Mouse (Mus musculus) CH12.LX (cell line): ENCODE results near the gene Snrpd3. TPM values are rescaled to one million over a fixed set of nuclear protein-coding genes. Genes with fewer than 3 reads are reported as not detected.

ENCODE experiments used
- DNase-seq: peaks from one replicate; pipeline ENCODE4 v3.0.0-alpha.2; 2013; ENCODE audit errors: extremely low read depth
- H3K27ac ChIP-seq: 2 replicates; pipeline ENCODE4 v1.5.1; 2012; ENCODE audit warnings: low read depth, mild to moderate bottlenecking, control low read depth, moderate library complexity; ENCODE audit not compliant: insufficient read depth
- H3K27me3 ChIP-seq: replicated peaks from 2 replicates; pipeline ENCODE3; 2012; ENCODE audit warnings: inconsistent platforms
- H3K36me3 ChIP-seq, 2 experiments: replicated peaks in 1 of 2; 2 replicates each; pipeline versions ENCODE3 to v1.6.1; 2012; ENCODE audit warnings: inconsistent platforms in 1 of 2, low read length in 1 of 2, mild to moderate bottlenecking in 1 of 2, mixed read lengths in 1 of 2, moderate library complexity in 1 of 2; ENCODE audit not compliant: control insufficient read depth in 1 of 2, insufficient read depth in 1 of 2
- H3K4me1 ChIP-seq, 2 experiments: 2 replicates each; pipeline ENCODE4 v1.6.1; 2012; ENCODE audit warnings: inconsistent platforms in 1 of 2, moderate library complexity in 1 of 2; ENCODE audit not compliant: insufficient read depth in 2 of 2, control insufficient read depth in 1 of 2
- H3K4me2 ChIP-seq: 2 replicates; pipeline ENCODE4 v1.6.1; 2012; ENCODE audit warnings: low read depth, mild to moderate bottlenecking, control low read depth; ENCODE audit not compliant: poor library complexity, insufficient read depth, severe bottlenecking
- H3K4me3 ChIP-seq, 3 experiments: fragments of 150-350 bp in 1 of 3; sonication (generic) in 1 of 3; replicated peaks in 1 of 3; 2 replicates each; pipeline versions ENCODE3 to v1.5.1; 2011 to 2012; ENCODE audit warnings: low read depth in 2 of 3, low read length in 2 of 3, mild to moderate bottlenecking in 2 of 3, moderate library complexity in 2 of 3, control low read depth in 1 of 3, improper control_type of control experiment in 1 of 3, inconsistent platforms in 1 of 3, mixed read lengths in 1 of 3; ENCODE audit not compliant: poor library complexity in 1 of 3
- H3K79me2 ChIP-seq: replicated peaks from 2 replicates; pipeline ENCODE4 v1.6.1; 2012; ENCODE audit warnings: mild to moderate bottlenecking, moderate library complexity; ENCODE audit not compliant: control insufficient read depth, poor library complexity, insufficient read depth, severe bottlenecking; ENCODE audit errors: extremely low read depth
- H3K9ac ChIP-seq: 2 replicates; pipeline ENCODE4 v1.6.1; 2012; ENCODE audit warnings: low read depth, mild to moderate bottlenecking, control low read depth, moderate library complexity; ENCODE audit not compliant: insufficient read depth
- H3K9me3 ChIP-seq: replicated peaks from 2 replicates; pipeline ENCODE3; 2012; ENCODE audit warnings: low read length, inconsistent platforms, mixed read lengths
- CHD1 ChIP-seq: IDR thresholded peaks from 2 replicates; pipeline ENCODE4 v1.6.1; 2012; ENCODE audit warnings: low read depth, low read length, improper control_type of control experiment, inconsistent platforms
- CHD2 ChIP-seq: IDR thresholded peaks from 2 replicates; pipeline ENCODE4 v1.6.1; 2011; ENCODE audit warnings: low read length, improper control_type of control experiment
- CTCF ChIP-seq, 2 experiments: IDR thresholded peaks in 1 of 2; conservative IDR thresholded peaks in 1 of 2; 2 replicates each; pipeline ENCODE4 v1.5.1; 2011 to 2012; ENCODE audit warnings: low read depth in 2 of 2, low read length in 2 of 2, improper control_type of control experiment in 1 of 2, inconsistent platforms in 1 of 2, mild to moderate bottlenecking in 1 of 2, moderate library complexity in 1 of 2
- ELF1 ChIP-seq: IDR thresholded peaks from 2 replicates; pipeline ENCODE4 v1.6.1; 2014; ENCODE audit warnings: low read depth, mild to moderate bottlenecking, inconsistent platforms, low read length, improper control_type of control experiment
- ETS1 ChIP-seq: conservative IDR thresholded peaks from 2 replicates; pipeline ENCODE4 v1.6.1; 2012; ENCODE audit warnings: low read depth, mild to moderate bottlenecking, inconsistent platforms, low read length, improper control_type of control experiment, moderate library complexity
- GABPA ChIP-seq: IDR thresholded peaks from 2 replicates; pipeline ENCODE4 v1.6.1; 2012; ENCODE audit warnings: low read depth, low read length, improper control_type of control experiment, inconsistent platforms; ENCODE audit not compliant: insufficient replicate concordance
- HCFC1 ChIP-seq: IDR thresholded peaks from 2 replicates; pipeline ENCODE4 v1.6.1; 2012; ENCODE audit warnings: low read depth, mild to moderate bottlenecking, inconsistent platforms, low read length, improper control_type of control experiment
- IRF4 ChIP-seq: IDR thresholded peaks from 2 replicates; pipeline ENCODE4 v1.6.1; 2014; ENCODE audit warnings: low read depth, mild to moderate bottlenecking, inconsistent platforms, low read length, improper control_type of control experiment
- JUND ChIP-seq: conservative IDR thresholded peaks from 2 replicates; pipeline ENCODE4 v1.6.1; 2011; ENCODE audit warnings: low read depth, low read length, improper control_type of control experiment
- KAT2A ChIP-seq: IDR thresholded peaks from 2 replicates; pipeline ENCODE4 v1.6.1; 2012; ENCODE audit warnings: low read length, improper control_type of control experiment, inconsistent platforms; ENCODE audit not compliant: insufficient replicate concordance
- MAFK ChIP-seq: IDR thresholded peaks from 2 replicates; pipeline ENCODE4 v1.6.1; 2011; ENCODE audit warnings: low read length, improper control_type of control experiment; ENCODE audit not compliant: insufficient replicate concordance
- MAX ChIP-seq: IDR thresholded peaks from 2 replicates; pipeline ENCODE4 v1.6.1; 2011; ENCODE audit warnings: low read length, improper control_type of control experiment
- MAZ ChIP-seq: IDR thresholded peaks from 2 replicates; pipeline ENCODE4 v1.6.1; 2012; ENCODE audit warnings: low read depth, mild to moderate bottlenecking, inconsistent platforms, low read length, improper control_type of control experiment, moderate library complexity
- MEF2A ChIP-seq: IDR thresholded peaks from 2 replicates; pipeline ENCODE4 v1.6.1; 2014; ENCODE audit warnings: low read depth, mild to moderate bottlenecking, inconsistent platforms, low read length, improper control_type of control experiment, borderline replicate concordance
- MXI1 ChIP-seq: IDR thresholded peaks from 2 replicates; pipeline ENCODE4 v1.6.1; 2011; ENCODE audit warnings: mild to moderate bottlenecking, low read depth, low read length, improper control_type of control experiment
- MYC ChIP-seq: IDR thresholded peaks from 2 replicates; pipeline ENCODE4 v1.6.1; 2011; ENCODE audit warnings: low read depth, mild to moderate bottlenecking, improper control_type of control experiment, low read length
- NELFE ChIP-seq: IDR thresholded peaks from 2 replicates; pipeline ENCODE4 v1.6.1; 2011; ENCODE audit warnings: low read depth, low read length, improper control_type of control experiment
- NRF1 ChIP-seq: IDR thresholded peaks from 2 replicates; pipeline ENCODE4 v1.6.1; 2014; ENCODE audit warnings: low read depth, mild to moderate bottlenecking, inconsistent platforms, low read length, improper control_type of control experiment, moderate library complexity
- POLR2A ChIP-seq: IDR thresholded peaks from 2 replicates; pipeline ENCODE4 v1.6.1; 2011; ENCODE audit warnings: low read depth, mild to moderate bottlenecking, improper control_type of control experiment, low read length
- POLR2AphosphoS2 ChIP-seq: IDR thresholded peaks from 2 replicates; pipeline ENCODE4 v1.6.1; 2011; ENCODE audit warnings: low read depth, low read length, improper control_type of control experiment
- RCOR1 ChIP-seq: conservative IDR thresholded peaks from 2 replicates; pipeline ENCODE4 v1.6.1; 2012; ENCODE audit warnings: low read depth, mild to moderate bottlenecking, inconsistent platforms, low read length, improper control_type of control experiment
- SIN3A ChIP-seq: IDR thresholded peaks from 2 replicates; pipeline ENCODE4 v1.6.1; 2012; ENCODE audit warnings: low read length, improper control_type of control experiment, inconsistent platforms
- TBP ChIP-seq: conservative IDR thresholded peaks from 2 replicates; pipeline ENCODE4 v1.6.1; 2011; ENCODE audit warnings: low read depth, low read length, improper control_type of control experiment
- TCF12 ChIP-seq: IDR thresholded peaks from 2 replicates; pipeline ENCODE4 v1.6.1; 2014; ENCODE audit warnings: low read depth, mild to moderate bottlenecking, inconsistent platforms, low read length, improper control_type of control experiment
- UBTF ChIP-seq: IDR thresholded peaks from 2 replicates; pipeline ENCODE4 v1.6.1; 2012; ENCODE audit warnings: low read depth, mild to moderate bottlenecking, inconsistent platforms, low read length, improper control_type of control experiment, moderate library complexity
- USF1 ChIP-seq: IDR thresholded peaks from 2 replicates; pipeline ENCODE4 v1.6.1; 2014; ENCODE audit warnings: low read depth, mild to moderate bottlenecking, inconsistent platforms, low read length, improper control_type of control experiment
- ZMIZ1 ChIP-seq: IDR thresholded peaks from 2 replicates; pipeline ENCODE4 v1.6.1; 2012; ENCODE audit warnings: low read depth, mild to moderate bottlenecking, inconsistent platforms, low read length, improper control_type of control experiment
- ZNF384 ChIP-seq: IDR thresholded peaks from 2 replicates; pipeline ENCODE4 v1.6.1; 2012; ENCODE audit warnings: low read depth, low read length, improper control_type of control experiment, inconsistent platforms
- dilution Hi-C: fragments of 300-500 bp; cut with MboI; formaldehyde crosslinking; loops from 2 replicates; pipeline ENCODE4 v1.14.3; 2020; ENCODE audit warnings: low sequenced_read_pairs; ENCODE audit not compliant: extremely low pct_unique_long_range_greater_than_20kb, extremely low pct_ligation_motif_present
- in situ Hi-C: fragments of 300-500 bp; cut with MboI; formaldehyde crosslinking; loops from 3 replicates; pipeline ENCODE4 v1.14.3; 2019; ENCODE audit warnings: low sequenced_read_pairs, low pct_ligation_motif_present, low pct_unique_long_range_greater_than_20kb, mixed read lengths
- polyA plus RNA-seq: library from polyadenylated mRNA; unstranded; fragments of >175 nt; gene quantifications from 2 replicates; pipeline ENCODE4 v1.2.1, GENCODE M21; 2012; ENCODE audit warnings: low read depth; ENCODE audit not compliant: insufficient read length
- total RNA-seq, 2 experiments: library from RNA; depleted of rRNA; stranded (reverse); fragments of 300-350 nt in 1 of 2; fragments of >200 nt in 1 of 2; gene quantifications; 2 replicates each; pipeline ENCODE4 v1.2.3; 2012 to 2014

Gene Snrpd3
- total and polyA plus RNA-seq, 3 experiments, result 57.8 to 554 (median 101) TPM

GRCm38 (mm10) chr10:75516724-75517072 is 653 bp upstream of the Snrpd3 start:
- peaks cover 19 to 80% of the 10 kb centered on the region in 2 experiments for H3K4me1 ChIP-seq
- peaks cover 39% of the 10 kb centered on the region for H3K79me2 ChIP-seq
- TF ChIP-seq CHD1, result peak; percentile 64; the same call in 1 of the 2 replicates
- peak; percentile 6; the same call in 1 of the 2 replicates for TF ChIP-seq SIN3A
- no peak for TF ChIP-seq POLR2AphosphoS2
- TF ChIP-seq, all 38 proteins: peak for 2
- peaks cover 22 to 45% of the 10 kb centered on the region in 2 experiments for H3K36me3 ChIP-seq
- dilution Hi-C loops (no loop called here), in situ Hi-C loops (no loop called here)
- no peaks in the 10 kb centered on the region for H3K9me3 ChIP-seq
- 0 out of 2 replicates have a peak overlapping the region, but pooled peaks have one; percentile 5 for H3K27ac ChIP-seq
- peak overlapping the region; percentile 91 for H3K4me2 ChIP-seq
- no peak for DNase-seq
- peak overlapping the region; percentile 83 for H3K9ac ChIP-seq
- H3K27me3 ChIP-seq, result no peaks in the 10 kb centered on the region
- peak overlapping the region; percentile 82 to 94 (median 86) for H3K4me3 ChIP-seq

GRCm38 (mm10) chr10:75517758-75518143 is 400 bp downstream of the Snrpd3 start, which contains the start of gene Gucd1:
TSS of gene Gucd1 (minus strand) at chr10:75517972.
- H3K27me3 ChIP-seq, result no peaks in the 10 kb centered on the region
- H3K4me2 ChIP-seq, result peak within 1 kb of the TSS; percentile 97
- in situ Hi-C loops (no loop called here), dilution Hi-C loops (no loop called here)
- H3K9me3 ChIP-seq, result no peaks in the 10 kb centered on the region
- H3K27ac ChIP-seq, result peak within 1 kb of the TSS; percentile 74
- peak within 1 kb of the TSS; percentile 94 for H3K9ac ChIP-seq
- H3K79me2 ChIP-seq, result peaks cover 49% of the 10 kb centered on the region
- H3K36me3 ChIP-seq, result peaks cover 19 to 44% of the 10 kb centered on the region in 2 experiments
- peak; percentile 97 for DNase-seq
- H3K4me3 ChIP-seq, result peak within 1 kb of the TSS; percentile 82 to 98 (median 94)
- TF ChIP-seq POLR2AphosphoS2, result peak; percentile 49; the same call in 1 of the 2 replicates
- TF ChIP-seq GABPA, result peak; percentile 59; the same call in 1 of the 2 replicates
- no peak for TF ChIP-seq ZNF384
- peak; percentile 69; the same call in 1 of the 2 replicates for TF ChIP-seq UBTF
- TF ChIP-seq MAX, result peak; percentile 88
- TF ChIP-seq HCFC1, result peak; percentile 97
- peak; percentile 84 for TF ChIP-seq ELF1
- TF ChIP-seq SIN3A, result peak; percentile 98
- peak; percentile 83; the same call in 1 of the 2 replicates for TF ChIP-seq CHD2
- TF ChIP-seq ZMIZ1, result no peak; the same call in 1 of the 2 replicates
- no peak for TF ChIP-seq CTCF (conservative IDR thresholded peaks at IDR 0.05 in 1 of 2, IDR thresholded peaks at IDR 0.05 in 1 of 2; ENCODE audit: low read depth in 2 of 2, low read length in 2 of 2)
- TF ChIP-seq RCOR1, result no peak; the same call in 1 of the 2 replicates
- TF ChIP-seq KAT2A, result peak; percentile 93; the same call in 1 of the 2 replicates
- TF ChIP-seq TCF12, result peak; percentile 91
- TF ChIP-seq POLR2A, result peak; percentile 98
- TF ChIP-seq TBP, result peak; percentile 90
- peak; percentile 86 for TF ChIP-seq MEF2A
- peak; percentile 82 for TF ChIP-seq NELFE
- TF ChIP-seq MAFK, result no peak
- TF ChIP-seq MXI1, result peak; percentile 95
- TF ChIP-seq USF1, result 0 out of 2 replicates have a peak, but pooled peaks have one; percentile 3
- peak; percentile 84 for TF ChIP-seq IRF4
- peak; percentile 97 for TF ChIP-seq MAZ
- peak; percentile 96 for TF ChIP-seq MYC
- peak; percentile 70 for TF ChIP-seq NRF1
- TF ChIP-seq ETS1, result peak; percentile 55; the same call in 1 of the 2 replicates
- TF ChIP-seq JUND, result no peak; the same call in 1 of the 2 replicates
- H3K4me1 ChIP-seq, result peaks cover 19 to 74% of the 10 kb centered on the region in 2 experiments
